Mouse (Mus musculus): ENCODE measurements around the gene Sbno2.

GRCm38 (mm10) chr10:80139439-80139775, 34.0 kb upstream of the Sbno2 start:
- TF ChIP-seq POLR2A (IDR thresholded peaks at IDR 0.05; ENCODE audit: low read depth, low read length) (no peak), CTCF (IDR thresholded peaks at IDR 0.05; ENCODE audit: extremely low read depth, insufficient read length, insufficient replicate concordance, low read depth, low read length) (no peak)

Measured in small intestine, adult 2 months (tissue).